Mouse (Mus musculus): ENCODE data around the gene Nfkb2.
A peak's percentile ranks its signal among the peaks of the same experiment; 100 is the strongest.

The Nfkb2 gene

GRCm38 (mm10) chr19:46304216-46304841 is at the start of gene Nfkb2:
Nfkb2 (plus strand) TSS chr19:46304320.
- DNase-seq (ENCODE audit: low read depth, low spot score): peak; percentile 93

- peak; percentile 29 for DNase-seq (ENCODE audit: low read depth, low spot score)
These were observed 39.4 kb upstream of the Nfkb2 start for GRCm38 (mm10) chr19:46264762-46265161.

GRCm38 (mm10) chr19:46275307-46275706 is 28.8 kb upstream of the Nfkb2 start:
- peak; percentile 68 for DNase-seq (ENCODE audit: low read depth, low spot score)

- DNase-seq (ENCODE audit: low read depth, low spot score): peak; percentile 60
These were observed 21.9 kb upstream of the Nfkb2 start for GRCm38 (mm10) chr19:46282081-46282849.

GRCm38 (mm10) chr19:46284686-46285085 is 19.4 kb upstream of the Nfkb2 start:
- no peak for DNase-seq (ENCODE audit: low read depth, low spot score)

GRCm38 (mm10) chr19:46285631-46286030 is 18.5 kb upstream of the Nfkb2 start:
- DNase-seq (ENCODE audit: low read depth, low spot score): no peak

GRCm38 (mm10) chr19:46286047-46286446 is 18.1 kb upstream of the Nfkb2 start:
- no peak for DNase-seq (ENCODE audit: low read depth, low spot score)

GRCm38 (mm10) chr19:46286926-46287325 is 17.2 kb upstream of the Nfkb2 start:
- DNase-seq (ENCODE audit: low read depth, low spot score): no peak

GRCm38 (mm10) chr19:46287566-46287965 is 16.6 kb upstream of the Nfkb2 start:
- no peak for DNase-seq (ENCODE audit: low read depth, low spot score)

- DNase-seq (ENCODE audit: low read depth, low spot score): no peak
These were observed 13.5 kb upstream of the Nfkb2 start for GRCm38 (mm10) chr19:46290535-46291105.

GRCm38 (mm10) chr19:46296938-46297337 is 7.2 kb upstream of the Nfkb2 start:
- no peak for DNase-seq (ENCODE audit: low read depth, low spot score)

GRCm38 (mm10) chr19:46300294-46301045 is 3.6 kb upstream of the Nfkb2 start:
- DNase-seq (ENCODE audit: low read depth, low spot score): peak; percentile 58

GRCm38 (mm10) chr19:46302551-46302950 is 1.6 kb upstream of the Nfkb2 start:
- DNase-seq (ENCODE audit: low read depth, low spot score): no peak

GRCm38 (mm10) chr19:46303251-46304215 is 587 bp upstream of the Nfkb2 start:
- no peak for DNase-seq (ENCODE audit: low read depth, low spot score)

- DNase-seq (ENCODE audit: low read depth, low spot score): peak; percentile 54
These were observed 801 bp downstream of the Nfkb2 start for GRCm38 (mm10) chr19:46304908-46305333.

- peak; percentile 93 for DNase-seq (ENCODE audit: low read depth, low spot score)
These were observed 1.5 kb downstream of the Nfkb2 start for GRCm38 (mm10) chr19:46305432-46306267.

GRCm38 (mm10) chr19:46306268-46306610 is 2.1 kb downstream of the Nfkb2 start:
- DNase-seq (ENCODE audit: low read depth, low spot score): no peak

GRCm38 (mm10) chr19:46306751-46307289 is 2.7 kb downstream of the Nfkb2 start:
- DNase-seq (ENCODE audit: low read depth, low spot score): no peak

- DNase-seq (ENCODE audit: low read depth, low spot score): no peak
These were observed 3.7 kb downstream of the Nfkb2 start for GRCm38 (mm10) chr19:46307781-46308180.

GRCm38 (mm10) chr19:46308303-46308702 is 4.2 kb downstream of the Nfkb2 start:
- DNase-seq (ENCODE audit: low read depth, low spot score): no peak
